Mouse (Mus musculus) lung, postnatal 4 days (tissue): ENCODE results near the gene Uba6.

Source experiments
- DNase-seq, 2 experiments: peaks; one replicate each; pipeline ENCODE4 v3.0.0; 2021

Uba6 gene

GRCm38 (mm10) chr5:86071538-86071937 is 101.1 kb downstream of the Uba6 start, which contains the start of gene Stap1:
TSS of gene Stap1 (plus strand) at chr5:86071746.
- peak in 1 of 2 experiments; percentile 20 for DNase-seq

- DNase-seq: no peak
Observed at GRCm38 (mm10) chr5:86069121-86069520, 103.5 kb downstream of the Uba6 start.

GRCm38 (mm10) chr5:86068451-86068850 is 104.2 kb downstream of the Uba6 start:
- DNase-seq: no peak

- DNase-seq: peak; percentile 87 to 92
Observed at GRCm38 (mm10) chr5:86066551-86066929, 106.1 kb downstream of the Uba6 start.

GRCm38 (mm10) chr5:86065876-86066550 is 106.6 kb downstream of the Uba6 start:
- DNase-seq: no peak

- peak; percentile 98 to 99 for DNase-seq
Observed at GRCm38 (mm10) chr5:86065101-86065875, 107.3 kb downstream of the Uba6 start, which contains the start of gene Cenpc1. TSS of gene Cenpc1 (minus strand) at chr5:86065583.

- DNase-seq: no peak
Observed at GRCm38 (mm10) chr5:86063501-86063900, 109.1 kb downstream of the Uba6 start.
